Mouse (Mus musculus) bone marrow, adult 2 months (tissue): ENCODE measurements around the gene Rap2a.

Experiments used
- CTCF ChIP-seq: fragments of 200-500 bp; IDR thresholded peaks from 2 replicates; pipeline ENCODE4 v1.5.1; 2011; ENCODE audit warnings: low read length, control low read depth; ENCODE audit not compliant: control insufficient read depth, insufficient read depth
- POLR2A ChIP-seq: fragments of 200-500 bp; IDR thresholded peaks from 2 replicates; pipeline ENCODE4 v1.6.1; 2011; ENCODE audit warnings: low read depth, mild to moderate bottlenecking, control low read depth, low read length, borderline replicate concordance; ENCODE audit not compliant: control insufficient read depth

GRCm38 (mm10) chr14:120499601-120500000 is 21.4 kb downstream of the Rap2a start:
- TF ChIP-seq CTCF (no peak), POLR2A (no peak)
